Mouse (Mus musculus) megakaryocyte progenitor cell, adult 5-6 weeks (primary cell): ENCODE results near the gene Gm20605. TPM values are rescaled to one million over a fixed set of nuclear protein-coding genes. Genes with fewer than 3 reads are reported as not detected.

Experiments
- ATAC-seq: replicated peaks from 2 replicates; pipeline ENCODE4 v1.8.0; 2016; ENCODE audit warnings: mild to moderate bottlenecking, moderate TSS enrichment, inconsistent platforms; ENCODE audit not compliant: poor library complexity
- total RNA-seq, 2 experiments: library from RNA; stranded (forward) in 1 of 2; stranded (reverse) in 1 of 2; fragments of 157-497, 149-512 nt in 1 of 2; fragments of 200-1000 nt in 1 of 2; gene quantifications; 2 replicates each; pipeline versions ENCODE4 v1.2.3 to v1.2.4; 2015 to 2017

Gm20605 gene
- total RNA-seq (2015): 5.5 and 8.3 TPM in 2 replicates
- 4.3 and 8.0 TPM in 2 replicates for total RNA-seq (2017)

DNA sequence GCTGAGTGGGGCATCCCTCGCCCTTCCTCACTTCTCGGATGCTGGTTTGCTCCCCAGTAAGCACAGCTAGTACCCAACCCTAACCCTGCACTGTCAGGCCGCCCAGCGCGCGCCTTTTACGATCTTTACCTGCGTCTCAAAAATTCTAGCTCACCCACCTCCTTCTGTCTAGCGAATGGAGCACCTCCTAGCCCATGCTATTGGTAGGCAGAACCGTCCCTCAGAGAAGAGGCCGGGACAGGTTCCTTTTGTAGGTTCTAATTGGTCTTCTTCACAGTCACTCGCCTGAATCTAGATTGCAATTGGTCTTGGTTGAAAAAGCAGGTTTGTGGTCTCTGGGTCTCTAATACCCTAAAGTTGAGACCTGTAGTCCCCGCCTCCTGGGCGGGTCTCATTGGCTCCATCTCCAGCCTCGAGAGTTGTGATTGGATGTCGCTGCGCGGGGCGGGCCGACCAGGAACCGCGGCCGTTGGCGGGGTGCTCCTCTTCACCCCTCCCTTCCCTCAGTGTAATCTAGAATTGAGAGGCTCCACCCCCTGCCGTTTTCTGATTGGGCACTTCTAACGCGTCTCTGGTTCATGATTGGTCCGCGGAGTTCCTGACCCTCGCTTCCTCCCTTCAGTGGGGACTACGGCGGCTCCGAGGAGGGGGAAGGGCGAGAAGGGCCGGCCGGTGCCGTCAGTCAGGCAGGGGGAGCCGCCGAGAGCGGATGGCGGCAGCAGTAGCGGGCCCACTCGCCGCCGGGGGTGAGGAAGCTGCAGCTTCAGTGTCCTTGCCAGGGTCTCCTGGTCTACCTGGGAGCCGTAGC lies at the start of gene Gm20605, which contains the start of the genes Fbxo24 and Lrch4:
Gm20605 (plus strand) TSS at position 678 of the 808 bp plus-strand sequence.
Fbxo24 (minus strand) TSS at position 505 of the 808 bp plus-strand sequence.
Lrch4 (plus strand) TSS at position 624 of the 808 bp plus-strand sequence.
- ATAC-seq: peak; percentile 81

DNA sequence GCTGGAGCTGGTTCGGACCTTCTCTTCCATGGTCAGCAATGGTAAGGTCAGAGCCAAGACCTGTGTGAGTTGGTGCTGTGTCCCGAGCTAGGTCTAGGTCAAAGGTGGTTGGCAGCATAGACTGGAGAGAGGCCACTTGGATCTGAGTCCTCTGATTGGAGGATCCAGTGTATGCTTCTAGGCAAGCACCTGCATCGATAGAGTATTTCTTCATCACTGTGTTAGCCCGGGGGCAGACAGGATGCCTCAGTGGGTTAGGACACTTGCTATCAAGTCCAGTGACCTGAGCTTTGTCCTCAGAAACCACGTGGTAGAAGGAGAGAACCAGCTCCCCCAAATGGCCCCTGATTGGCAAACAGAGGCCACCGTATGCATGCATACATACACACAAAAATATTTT lies 48.7 kb upstream of the Gm20605 start:
- no peak for ATAC-seq

DNA sequence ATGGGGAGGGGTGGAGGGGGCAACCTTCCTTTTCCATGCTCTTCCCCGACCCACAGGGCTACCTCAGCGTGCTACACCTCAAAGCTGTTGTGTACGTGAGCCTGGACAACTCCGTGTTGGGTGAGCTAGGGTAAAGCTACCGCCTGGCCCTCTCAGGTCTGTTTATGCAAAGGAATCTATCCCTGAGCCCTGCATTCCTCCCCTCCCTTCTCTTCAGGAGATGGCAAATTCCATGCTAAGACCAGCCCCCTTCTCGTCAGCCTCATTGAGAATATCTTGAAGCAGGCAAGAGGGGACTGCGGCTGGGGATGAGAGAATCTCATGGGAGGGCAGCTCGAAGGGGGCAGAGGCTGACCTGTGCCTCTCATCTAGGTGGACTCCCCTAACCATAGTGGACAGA lies 46.3 kb upstream of the Gm20605 start:
- ATAC-seq: no peak

DNA sequence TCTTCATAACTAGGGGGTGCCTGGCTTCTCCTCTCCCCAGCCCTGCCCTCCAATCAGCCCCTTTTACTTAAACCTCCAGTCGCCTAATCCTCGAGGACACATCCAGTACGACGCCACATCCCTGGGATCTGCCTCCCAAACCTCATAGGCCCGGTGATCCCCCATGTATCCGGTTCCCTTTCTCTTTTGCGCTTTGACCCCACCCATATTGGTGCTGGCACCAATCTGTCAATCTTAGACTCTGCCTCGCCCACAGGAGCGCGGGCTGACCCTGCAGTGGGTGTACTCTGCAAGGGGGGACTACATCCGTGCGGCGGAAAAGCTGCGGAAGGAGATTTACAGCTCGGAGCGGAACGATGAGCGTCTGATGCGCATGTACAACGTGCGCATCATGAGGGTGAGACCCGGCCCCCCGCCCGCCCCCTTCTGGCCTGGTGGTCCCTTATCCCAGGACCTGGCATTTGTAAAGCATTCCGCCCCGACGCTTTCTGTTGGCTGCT lies 45.3 kb upstream of the Gm20605 start:
- ATAC-seq: no peak

DNA sequence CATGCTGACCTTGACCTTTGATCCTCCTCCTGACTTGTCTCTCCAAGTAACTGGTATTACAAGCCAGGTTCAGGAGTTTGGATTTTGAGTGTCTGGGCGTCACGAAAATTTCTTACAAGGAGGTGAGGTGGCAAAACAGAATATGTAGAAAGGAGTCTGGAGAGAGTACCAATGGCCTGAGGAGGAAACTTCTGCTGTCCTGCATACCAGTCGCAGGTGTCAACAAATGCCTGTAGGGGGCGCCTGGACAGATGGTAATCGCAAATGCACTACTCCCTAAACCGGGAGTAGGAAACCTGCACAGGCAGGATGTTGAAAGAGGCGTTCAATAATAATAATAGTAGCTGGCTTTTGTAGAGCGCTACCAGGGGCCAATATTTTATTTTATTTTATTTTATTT lies 44.0 kb upstream of the Gm20605 start:
- ATAC-seq: peak; percentile 75

DNA sequence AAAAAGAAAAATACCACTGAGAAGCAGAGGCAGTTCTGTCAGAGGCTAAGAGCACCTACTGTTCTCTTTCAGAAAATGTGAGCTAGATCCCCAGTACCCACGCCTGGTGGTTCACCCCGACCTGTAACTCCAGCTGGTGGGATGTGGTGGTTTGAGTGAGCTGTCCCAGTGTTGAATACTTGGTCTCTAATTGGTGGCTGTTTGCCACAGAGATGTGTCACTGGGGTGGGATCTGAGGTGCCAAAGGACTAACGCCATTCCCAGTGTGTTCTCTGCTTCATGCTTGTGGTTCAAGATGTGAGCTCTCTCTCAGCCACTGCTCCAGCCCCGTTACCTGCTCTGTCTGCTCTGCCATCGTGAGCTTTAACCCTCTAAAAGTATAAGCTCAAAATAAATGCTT lies 38.5 kb upstream of the Gm20605 start:
- no peak for ATAC-seq

DNA sequence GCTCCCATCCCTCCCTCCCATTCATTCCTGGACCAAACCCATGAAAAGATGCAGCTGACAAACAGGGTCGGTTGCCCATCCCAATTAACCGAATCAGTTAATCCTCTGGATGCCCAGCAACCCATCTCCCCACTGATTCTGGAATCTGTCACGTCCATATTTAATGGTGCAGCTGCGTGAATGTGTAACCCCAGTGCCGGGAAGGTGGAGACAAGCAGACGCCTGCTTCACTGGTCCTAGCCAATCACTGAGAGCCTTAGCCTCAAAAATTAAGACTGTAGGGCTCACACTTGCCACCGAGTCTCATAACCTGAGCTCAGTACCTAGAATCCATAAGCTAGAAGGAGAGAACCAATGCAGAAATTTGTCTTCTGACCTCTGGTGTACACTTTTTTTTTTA lies 33.1 kb upstream of the Gm20605 start:
- ATAC-seq: no peak

DNA sequence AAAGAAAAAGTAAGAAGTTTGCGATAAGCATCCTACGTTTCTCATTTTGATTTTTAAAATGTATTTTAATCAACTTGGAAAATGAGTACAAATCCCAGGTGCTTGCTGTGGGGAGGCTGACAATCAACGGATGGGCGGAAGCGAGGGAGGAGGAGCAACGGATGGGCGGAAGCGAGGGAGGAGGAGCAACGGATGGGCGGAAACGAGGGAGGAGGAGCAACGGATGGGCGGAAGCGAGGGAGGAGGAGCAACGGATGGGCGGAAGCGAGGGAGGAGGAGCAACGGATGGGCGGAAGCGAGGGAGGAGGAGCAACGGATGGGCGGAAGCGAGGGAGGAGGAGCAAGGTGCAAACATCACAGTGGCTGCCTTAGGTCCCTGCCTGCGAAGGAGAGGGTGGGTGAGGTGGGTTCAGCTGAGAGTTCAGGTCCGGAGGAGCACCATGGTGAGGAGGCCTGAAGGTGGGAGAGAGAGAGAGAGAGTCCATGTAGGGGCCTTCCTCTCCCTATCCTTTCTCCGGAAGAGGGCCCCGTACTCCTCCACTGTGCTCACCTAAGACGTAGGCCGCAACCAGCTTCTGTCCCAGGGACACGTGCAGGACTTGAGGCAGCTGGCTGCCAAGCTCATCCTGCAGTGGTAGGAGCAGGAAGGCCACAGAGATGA lies 32.2 kb upstream of the Gm20605 start:
- ATAC-seq: peak; percentile 13

DNA sequence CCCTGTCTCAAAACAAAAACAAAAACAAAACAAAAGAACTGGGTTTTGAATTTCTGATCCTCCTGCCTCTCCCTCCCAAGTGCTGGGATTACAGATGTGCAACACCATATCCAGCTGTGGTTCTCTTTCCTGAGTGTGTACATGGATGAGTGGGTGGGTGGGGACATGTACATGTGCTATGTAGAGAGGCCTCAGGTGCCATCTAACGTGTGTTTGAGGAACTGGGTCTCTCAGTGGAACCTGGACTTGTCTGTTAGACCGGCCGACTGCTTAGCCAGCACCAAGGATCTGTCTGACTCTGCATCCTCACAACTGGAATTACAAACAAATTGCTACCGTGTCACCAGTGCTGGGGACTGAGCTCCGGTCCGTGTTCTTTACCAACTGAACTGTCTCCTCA lies 31.4 kb upstream of the Gm20605 start:
- ATAC-seq: no peak

DNA sequence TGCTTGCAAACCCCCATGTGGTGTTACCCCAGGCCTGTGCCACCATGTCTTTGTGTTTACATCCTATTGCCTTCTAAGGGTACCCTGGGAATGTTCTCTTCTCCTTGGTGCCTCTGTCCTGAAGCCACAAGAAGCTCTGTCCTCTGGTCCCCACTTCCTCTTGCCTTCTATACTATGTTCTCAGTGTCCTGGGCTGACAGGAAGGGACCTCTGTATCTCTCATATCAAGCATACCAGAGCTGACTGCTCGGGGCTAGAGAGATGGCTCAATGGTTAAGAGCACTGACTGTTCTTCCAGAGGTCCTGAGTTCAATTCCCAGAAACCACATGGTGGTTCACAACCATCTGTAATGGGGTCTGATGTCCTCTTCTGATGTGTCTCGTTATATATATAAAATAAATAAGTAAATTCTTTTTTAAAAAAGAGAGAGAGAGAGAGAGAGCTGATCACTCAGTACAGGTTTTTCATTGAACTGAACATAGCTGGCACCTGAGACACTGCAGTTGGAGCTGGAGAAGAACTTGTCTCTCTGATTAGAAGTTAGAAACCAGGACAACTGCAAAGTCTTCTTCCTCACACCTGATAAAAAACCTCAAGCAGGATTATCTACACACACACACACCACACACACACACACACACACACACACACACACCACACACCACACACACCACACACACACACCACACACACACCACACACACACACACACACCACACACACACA lies 30.7 kb upstream of the Gm20605 start:
- no peak for ATAC-seq

DNA sequence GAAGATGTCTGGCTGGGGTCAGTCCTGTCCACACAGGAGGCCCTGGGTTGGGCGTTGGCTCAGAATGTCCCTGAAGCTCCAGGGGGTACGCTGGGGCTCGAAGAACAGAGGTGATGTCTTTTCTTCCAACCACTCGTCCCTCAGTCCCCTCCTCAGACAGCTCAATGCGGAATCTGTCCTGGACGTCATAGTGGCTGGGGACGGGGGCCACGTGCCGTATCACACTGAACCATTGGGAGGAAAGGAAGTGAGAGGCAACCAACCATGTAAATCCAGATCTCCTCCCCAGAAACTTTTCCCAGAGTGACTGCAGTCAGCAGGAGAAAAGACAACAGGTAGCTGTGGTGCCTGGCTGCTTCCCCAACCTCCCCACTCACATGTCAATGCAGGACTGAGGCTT lies 29.4 kb upstream of the Gm20605 start:
- ATAC-seq: peak; percentile 3; the same call in 1 of the 2 replicates

DNA sequence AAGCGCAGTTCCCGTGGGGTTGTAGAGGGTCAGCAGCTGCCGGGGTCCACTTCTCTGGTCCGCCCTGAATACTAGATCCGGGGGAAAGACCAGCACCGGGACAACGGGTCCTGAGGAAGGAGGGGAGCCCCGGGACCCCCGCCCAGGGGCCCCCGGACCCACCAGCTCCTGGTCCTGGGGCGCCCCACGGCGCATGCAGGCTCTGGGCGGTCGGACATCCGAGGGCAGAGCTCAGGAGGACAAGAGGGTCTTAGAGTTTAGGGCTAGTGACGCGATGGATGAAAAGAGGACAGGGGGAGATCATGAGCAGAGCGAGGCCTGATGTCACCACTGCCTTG lies 28.7 kb upstream of the Gm20605 start:
- ATAC-seq: peak; percentile 9

DNA sequence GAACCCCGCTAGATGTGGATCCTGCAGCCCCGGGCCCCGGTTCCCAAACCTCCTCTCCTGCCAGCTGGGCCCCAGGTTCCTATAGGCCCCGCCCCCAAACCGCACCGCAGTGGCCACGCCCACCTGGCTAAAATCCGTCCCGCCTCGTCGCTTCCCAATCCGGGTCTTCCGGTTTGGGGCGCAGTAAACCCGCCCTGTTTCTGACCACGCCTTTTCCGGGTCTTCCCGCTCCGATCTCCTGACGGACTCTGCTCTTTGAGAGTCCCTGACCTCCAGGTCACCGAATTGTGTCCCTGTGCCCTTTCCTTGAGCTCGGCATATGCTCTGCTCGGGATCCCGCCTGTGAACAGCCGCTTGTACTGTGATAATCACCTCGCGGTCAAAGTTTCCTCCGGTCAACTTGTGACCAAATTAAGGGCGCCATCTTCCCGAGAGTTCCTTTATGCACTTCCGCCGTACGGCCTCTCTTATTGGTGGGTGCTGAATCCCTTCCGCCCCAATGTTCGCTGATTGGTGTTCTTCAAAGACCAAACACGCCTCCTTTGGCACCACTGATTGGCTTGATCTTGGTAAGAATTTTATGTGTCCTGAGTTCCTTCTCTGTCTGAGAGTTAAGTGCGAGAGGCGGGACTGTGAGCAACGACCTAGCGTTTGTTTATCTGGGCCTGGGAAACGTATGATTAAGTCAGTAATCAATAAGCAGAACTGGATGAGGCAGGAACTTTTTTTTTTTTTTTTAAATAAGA lies 28.2 kb upstream of the Gm20605 start, which contains the start of gene Mospd3:
Mospd3 (minus strand) TSS at position 440 of the 746 bp plus-strand sequence.
- peak; percentile 76 for ATAC-seq

DNA sequence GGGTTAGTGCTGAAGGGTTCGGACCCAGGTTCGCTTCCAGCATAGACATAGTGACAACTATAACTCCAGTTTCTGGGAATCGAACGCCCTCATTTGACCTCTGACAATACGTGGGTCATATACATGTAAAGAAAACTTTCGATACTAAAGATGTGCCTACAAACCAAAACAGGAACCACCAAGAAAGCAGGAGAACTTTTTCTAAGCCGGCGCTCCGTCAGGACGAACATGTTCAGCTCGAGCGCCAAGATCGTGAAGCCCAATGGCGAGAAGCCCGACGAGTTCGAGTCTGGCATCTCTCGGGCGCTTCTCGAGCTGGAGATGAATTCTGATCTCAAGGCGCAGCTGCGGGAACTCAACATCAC lies 27.6 kb upstream of the Gm20605 start:
- no peak for ATAC-seq

DNA sequence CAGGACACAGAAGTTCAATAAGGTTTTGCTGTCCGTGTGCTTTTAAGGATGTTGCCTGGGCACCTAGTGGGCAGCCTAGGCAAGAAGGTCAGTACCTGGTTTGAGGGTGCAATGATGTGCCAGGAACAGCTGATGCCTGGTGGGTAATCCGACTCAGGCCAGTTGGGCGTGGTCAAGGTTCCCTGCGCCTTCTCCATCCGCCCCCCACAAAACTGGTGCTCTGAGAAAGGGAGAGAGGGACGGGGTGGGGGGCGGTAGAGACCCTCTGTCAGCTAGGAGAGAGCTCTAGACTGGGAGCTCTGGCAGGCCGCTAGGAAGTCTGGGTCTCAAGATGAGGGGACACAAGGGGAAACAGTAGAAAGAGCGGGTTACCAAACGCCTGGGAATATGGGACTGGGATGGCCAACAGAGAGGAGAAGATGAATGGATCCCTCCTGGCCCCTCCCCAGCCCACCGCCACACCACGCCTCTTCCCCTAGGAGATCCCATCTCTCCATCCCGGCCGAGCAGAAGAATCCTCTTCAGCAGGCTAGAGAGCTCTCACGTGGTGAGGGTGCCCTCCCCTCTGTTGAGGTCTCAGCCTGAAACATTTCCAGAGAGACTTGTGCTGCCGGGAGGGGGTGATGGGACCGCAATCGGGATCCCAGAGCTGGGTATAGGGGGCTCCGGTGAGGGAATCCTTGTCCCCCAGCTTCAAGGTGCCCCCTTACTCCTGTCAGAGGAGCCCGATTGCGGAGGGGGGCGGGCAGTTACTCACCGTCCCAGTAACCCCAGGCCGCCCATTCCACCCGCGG lies 20.9 kb upstream of the Gm20605 start:
- ATAC-seq: no peak

DNA sequence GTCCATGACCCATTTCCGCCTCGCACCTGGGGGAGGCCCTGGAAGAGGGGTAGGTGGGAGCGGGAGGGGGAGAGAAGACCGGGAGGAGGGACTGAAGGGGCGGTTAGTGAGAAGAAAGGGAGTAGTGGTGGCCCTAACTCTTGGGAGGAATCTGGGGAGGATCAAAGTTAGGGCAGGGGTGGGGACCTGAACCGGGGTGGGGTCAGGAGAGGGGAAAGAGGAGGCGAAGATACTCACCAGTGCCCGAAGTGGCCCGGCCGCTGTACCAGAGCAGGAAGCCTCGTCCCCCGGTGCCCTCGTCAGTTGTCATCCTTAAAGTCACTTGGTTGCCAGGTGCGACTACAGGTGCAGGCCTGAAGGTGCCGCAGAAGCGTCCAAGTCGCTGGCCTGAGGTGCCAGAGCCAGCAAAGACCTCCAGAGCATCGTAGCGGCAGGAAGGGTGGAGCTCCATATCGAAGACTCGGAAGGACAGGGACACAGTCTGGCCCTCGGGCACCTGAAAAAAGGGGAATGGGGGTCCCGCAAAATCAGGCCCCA lies 20.3 kb upstream of the Gm20605 start:
- no peak for ATAC-seq

DNA sequence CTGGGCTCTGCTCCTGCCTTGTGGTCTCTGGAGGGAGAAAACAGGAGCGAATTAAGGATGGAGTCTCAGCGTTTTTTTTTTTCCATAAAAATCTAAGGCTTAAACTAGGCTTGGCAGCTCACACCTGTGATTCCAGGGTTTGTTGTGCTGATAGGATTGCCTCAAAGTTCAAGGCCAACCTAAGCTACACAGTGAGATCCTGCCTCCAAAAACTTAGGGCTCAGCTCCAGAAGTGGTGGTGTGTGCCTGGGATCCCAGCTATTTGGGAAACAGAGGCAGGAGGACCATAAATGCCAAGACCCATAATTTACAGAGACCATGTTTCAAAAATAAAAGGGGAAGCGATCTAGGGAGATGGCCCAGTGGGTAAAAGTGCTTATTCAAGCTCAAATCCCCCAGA lies 19.7 kb upstream of the Gm20605 start:
- ATAC-seq: no peak

DNA sequence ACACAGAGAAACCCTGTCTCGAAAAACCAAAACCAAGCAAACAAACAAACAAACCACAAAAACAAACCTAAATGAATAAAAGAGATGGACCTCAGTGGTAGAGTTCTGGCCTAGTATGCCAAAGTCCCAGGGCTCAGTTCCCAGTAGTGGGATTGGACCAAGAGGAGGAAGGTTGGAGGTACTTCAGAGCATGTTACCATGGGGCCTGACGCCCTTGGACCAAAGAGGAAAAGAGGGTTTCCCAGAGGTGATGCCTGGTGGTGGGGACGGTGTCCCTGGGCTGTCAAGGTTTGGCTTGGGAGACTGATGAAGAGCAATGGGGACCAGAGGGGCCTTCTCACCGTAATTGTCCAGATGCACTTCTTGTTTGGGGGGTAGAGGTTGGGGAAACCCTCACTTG lies 18.9 kb upstream of the Gm20605 start:
- ATAC-seq: no peak

DNA sequence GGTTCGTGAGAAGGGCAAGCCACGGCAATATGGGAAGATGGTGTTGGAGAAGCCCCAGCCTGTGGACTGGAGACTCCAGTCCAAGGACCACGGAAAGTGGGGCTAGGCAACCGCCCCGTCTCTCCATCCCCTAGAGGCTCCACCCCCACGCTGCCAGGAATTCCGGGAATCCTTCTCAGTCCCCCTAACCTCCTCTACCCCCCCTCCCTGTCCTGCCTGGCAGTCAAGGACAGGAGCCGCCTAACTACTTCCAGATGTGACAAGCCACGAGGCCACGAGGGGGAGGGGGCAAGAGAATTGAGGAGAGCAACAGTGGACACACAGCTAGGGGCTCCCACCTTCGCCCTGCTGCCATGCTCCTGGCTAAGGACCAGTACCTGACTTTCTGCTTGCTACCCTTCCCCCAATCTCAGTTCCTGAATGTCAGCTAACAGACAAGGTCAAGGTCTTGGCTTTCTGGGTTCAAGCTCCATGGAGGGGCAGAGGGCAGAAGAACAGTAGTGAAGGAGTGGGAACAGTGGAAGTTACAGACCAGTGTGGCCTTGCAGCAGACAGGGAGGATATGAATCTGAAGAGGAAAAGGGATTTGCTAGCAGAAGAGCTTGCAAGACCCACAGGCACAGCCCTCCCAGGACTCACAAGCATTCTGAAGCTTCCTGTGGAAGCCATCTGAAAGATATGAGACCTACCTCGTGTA lies 18.3 kb upstream of the Gm20605 start:
- ATAC-seq: no peak
